Mouse (Mus musculus) right cerebral cortex, adult 18-20 months (tissue): ENCODE results near the gene Lrrc15.
A peak's percentile ranks its signal among the peaks of the same experiment; 100 is the strongest.

Experiments
- DNase-seq: peaks from one replicate; pipeline ENCODE4 v3.0.0; 2022; ENCODE audit warnings: mixed read lengths

Gene Lrrc15

GRCm38 (mm10) chr16:30275558-30276340 lies 7.3 kb downstream of the Lrrc15 start:
- DNase-seq: no peak

- DNase-seq: peak; percentile 45
Measured at GRCm38 (mm10) chr16:30273065-30273464, 10.0 kb downstream of the Lrrc15 start.

- peak; percentile 19 for DNase-seq
Measured at GRCm38 (mm10) chr16:30271941-30272595, 11.0 kb downstream of the Lrrc15 start.

DNA sequence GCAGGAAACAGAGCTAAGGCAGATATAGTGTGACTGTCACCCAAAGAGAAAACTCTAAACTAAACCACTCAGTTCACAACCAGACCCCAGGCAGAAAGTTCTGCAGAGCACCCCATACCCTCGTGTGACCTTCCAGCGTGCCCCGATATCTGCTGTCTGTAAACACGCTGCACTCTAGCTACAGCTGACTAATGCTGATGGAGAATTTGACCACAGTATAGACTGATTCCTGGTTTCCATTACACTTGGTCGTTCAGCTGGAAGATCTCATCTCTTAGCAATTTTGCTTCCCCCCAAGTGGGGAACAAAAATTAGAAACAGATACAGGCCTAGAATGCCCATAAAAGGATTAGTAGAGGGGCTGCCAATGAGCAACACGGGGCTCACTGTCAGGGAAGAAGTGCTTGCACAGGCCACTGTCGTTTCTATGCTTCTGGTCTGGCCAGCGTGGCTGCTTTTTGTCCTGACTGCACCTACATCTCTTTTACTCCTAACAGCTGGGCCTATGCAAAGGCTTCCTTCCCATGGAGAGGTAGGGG lies 11.8 kb downstream of the Lrrc15 start:
- no peak for DNase-seq

DNA sequence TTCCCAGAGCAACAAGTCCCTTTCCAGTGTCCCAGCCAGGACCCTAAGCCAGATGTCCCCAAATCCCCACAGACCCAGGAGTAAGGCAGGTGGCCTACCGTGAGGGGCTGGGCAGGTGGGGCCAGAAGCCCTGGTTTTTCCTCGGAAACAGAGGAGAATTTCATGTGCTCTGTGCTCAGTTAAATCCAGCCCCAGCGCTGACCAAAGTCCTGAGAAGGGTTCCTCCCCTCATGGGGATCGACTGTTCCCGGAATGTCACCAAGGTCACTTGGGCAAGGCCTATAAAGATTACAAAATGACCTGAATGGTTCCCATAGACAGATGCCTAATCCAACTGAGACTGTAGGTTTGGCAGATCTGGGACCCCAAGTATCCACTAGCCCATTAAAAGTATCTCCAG lies 15.7 kb downstream of the Lrrc15 start, which contains the start of gene Cpn2:
Gene Cpn2, minus strand, starts transcription at position 141 of the 400 bp plus-strand sequence.
- no peak for DNase-seq

DNA sequence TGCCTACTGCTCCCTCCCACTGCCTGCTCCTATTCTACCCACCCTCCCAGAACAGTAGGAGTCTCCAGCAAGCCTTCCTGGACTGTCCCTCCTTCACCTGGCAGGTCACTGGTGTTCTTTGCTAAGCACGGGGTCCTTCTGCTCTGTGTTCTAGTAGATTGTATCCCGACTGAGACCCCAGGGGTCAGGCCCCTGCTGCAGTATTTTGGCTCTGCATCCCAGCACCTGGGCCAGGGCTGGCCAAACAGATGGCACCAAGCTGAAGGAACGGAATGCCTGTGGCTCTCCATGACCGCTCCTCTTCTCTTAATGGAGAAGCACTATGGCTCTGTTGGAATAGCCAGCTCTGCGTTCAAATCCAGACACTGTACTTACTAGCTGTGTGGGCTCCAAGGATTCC lies 16.5 kb downstream of the Lrrc15 start:
- no peak for DNase-seq

- no peak for DNase-seq
Measured at GRCm38 (mm10) chr16:30265611-30266010, 17.4 kb downstream of the Lrrc15 start.

- no peak for DNase-seq
Measured at GRCm38 (mm10) chr16:30263156-30263555, 19.9 kb downstream of the Lrrc15 start.

DNA sequence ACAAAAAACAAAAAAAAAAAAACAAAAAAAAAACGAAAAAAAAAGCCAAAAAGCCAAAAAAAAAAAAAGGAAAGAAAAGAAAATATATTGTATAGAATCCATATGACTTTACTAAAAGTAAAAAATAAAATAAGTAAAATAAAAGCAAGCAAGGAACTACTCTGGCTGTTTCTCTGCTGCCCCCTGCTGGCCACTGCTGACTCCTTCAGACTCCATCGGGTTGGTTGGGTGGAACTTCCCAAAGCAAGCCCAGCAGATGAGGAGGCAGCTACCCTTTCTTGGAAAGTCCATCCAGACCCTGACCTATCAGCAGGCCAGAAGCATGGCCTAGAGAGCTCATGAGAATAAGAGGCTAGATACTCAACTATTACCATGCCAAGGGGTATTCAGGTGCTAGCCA lies 20.4 kb downstream of the Lrrc15 start:
- DNase-seq: peak; percentile 51

GRCm38 (mm10) chr16:30262157-30262556 lies 20.9 kb downstream of the Lrrc15 start:
- DNase-seq: no peak

DNA sequence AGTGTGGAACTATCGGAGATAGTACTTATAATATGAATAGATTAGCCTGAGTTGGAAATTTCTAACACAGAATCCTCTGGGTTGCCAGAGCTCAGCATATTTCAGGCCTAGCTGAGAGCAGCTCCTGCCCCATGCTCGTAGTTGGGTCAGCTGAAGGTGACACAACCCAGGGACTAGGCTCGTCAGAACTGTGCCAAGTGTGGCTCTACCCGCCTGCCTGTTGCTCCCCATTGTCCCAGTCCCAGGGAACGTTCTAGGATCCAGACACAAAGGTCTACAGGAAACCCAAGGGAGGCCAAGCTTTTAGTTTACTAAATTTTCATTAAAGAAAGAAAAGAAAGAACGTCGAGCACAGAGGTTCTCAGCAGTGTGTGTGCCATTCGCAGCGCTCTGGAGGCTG lies 21.7 kb downstream of the Lrrc15 start:
- no peak for DNase-seq

GRCm38 (mm10) chr16:30260012-30260635 lies 22.9 kb downstream of the Lrrc15 start:
- DNase-seq: no peak

- no peak for DNase-seq
Measured at GRCm38 (mm10) chr16:30259444-30259843, 23.6 kb downstream of the Lrrc15 start.

DNA sequence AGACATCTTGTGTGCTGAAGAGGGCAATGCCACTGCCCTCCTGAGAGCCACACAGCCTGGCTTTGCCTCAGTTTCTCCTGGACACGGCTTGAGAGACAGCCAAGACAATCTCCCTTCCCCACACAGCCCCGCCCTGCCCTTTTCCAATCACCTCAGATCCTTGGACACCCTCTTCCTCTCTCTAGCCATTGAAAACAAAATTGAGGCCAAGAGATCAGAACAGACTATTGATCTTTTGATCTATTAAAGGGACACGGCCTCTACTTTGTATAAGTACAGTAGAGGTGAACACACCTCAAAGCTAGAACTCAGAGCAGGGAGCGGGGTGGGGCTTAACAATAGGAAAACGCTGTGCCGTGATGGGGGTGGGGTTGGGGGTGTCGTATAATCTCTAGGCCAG lies 24.6 kb downstream of the Lrrc15 start:
- no peak for DNase-seq

DNA sequence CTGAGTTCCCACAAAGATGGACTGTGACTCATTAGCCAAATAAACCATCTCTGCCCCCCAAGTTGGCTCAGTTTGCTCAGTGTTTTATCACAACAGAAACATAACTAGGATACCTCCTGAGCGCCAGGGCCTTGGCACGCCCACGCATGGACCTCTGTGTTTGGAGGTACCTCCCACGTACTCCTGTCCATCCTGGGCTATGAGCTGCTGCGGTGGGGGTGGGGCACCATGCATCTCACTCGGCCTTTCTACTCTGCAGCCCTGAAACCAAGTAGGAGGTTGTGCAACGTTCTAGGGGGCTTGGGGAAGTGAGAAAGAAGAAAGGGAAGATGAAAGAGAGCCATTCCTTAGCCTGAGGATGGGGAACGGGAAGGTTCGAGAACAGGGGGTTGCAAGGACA lies 25.3 kb downstream of the Lrrc15 start:
- DNase-seq: no peak

DNA sequence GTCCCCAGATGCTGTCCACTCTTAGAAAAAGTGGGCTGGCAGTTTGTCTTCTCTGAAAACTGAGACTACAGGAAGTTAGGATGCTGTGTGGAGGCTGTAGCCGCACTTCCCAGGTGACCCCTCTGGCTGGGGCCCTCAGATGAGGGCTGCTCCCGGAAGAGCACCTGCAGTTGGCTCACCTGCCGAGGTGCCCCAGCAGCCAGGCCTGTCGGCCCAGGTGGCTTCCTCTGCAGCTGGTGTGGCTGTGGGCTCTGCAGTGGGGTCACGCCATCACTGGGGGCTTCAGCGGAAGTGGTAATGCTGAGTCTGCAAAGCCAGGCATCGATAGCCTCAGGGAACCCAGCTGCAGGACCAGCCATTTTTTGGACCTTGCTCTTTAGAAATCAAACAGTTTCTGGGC lies 28.0 kb downstream of the Lrrc15 start:
- no peak for DNase-seq

DNA sequence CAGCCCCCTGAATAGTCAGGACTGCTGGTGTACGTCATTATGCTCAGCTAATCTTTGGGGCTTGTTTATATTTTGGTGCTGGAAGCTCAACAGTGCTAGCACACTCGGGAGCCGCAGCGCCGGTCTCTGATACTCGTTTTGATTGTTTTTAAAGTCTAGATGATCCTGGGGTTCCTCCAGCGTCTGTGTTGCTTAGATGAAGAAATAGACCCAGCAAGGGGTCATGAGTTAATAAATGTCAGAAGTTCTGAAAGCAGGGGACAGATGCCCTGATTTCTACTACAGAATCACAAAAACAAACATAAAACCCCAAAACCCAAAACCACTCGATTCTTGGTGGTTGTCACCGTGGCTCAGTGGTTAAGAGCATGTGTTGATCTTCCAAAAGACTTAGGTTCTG lies 29.2 kb downstream of the Lrrc15 start:
- no peak for DNase-seq

DNA sequence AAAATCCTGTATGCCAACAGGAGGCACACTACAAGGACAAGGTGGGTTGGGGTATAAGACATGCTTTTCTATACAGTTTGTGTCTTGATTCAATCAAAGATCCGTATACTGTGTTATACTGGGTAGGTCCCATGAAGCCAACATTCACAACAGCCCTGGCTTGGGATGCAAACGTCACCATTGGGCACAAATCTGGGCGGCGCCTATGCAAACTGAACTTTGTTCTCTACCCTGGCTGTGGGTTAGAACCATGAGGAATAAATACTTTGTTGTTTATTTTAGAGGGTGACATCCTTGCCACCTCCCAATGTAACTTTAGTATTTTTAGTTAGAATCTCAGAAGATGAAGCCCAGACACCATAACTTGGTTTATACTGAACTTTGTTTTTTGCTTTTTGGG lies 29.7 kb downstream of the Lrrc15 start:
- no peak for DNase-seq

DNA sequence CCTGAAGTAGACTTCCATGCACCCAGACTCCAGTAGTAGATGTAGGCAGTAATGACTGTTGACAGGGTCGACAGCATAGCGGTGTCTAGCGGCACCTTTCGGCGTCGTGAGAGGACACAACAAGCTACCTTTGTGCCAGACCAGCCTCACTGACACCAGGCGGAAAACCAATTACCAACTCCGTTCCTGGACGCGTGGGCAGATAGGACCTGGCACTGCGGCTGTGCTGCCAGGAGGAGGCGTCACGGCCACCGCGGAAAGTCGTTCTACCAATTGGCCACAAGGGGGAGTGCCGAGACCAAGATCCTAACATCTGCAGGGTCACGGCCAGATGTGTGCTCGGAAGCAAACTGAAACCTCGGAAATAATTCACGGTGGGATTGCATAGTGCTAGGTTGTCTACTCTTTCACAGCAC lies 31.0 kb downstream of the Lrrc15 start:
- DNase-seq: peak; percentile 73

- no peak for DNase-seq
Measured at GRCm38 (mm10) chr16:30244037-30244700, 38.9 kb downstream of the Lrrc15 start.

GRCm38 (mm10) chr16:30241623-30242022 lies 41.4 kb downstream of the Lrrc15 start:
- DNase-seq: no peak

DNA sequence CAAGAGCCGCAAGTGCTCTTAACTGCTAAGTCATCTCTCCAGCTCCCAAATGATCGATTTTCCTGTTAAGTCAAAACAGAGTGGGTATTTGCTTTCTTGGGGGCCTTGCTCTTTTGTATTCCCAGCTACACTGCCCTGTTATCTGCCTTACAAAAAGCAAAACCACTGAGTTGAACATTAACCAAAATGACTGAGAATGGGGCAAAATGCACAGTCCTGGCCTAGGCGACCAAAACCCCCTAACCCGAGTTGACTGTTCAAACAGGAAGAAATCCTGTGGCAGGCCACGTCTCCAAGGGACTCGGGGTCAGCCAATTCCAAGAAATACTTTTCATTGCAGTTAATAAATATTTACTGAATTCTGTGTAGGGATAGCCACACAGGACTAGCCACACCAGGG lies 44.3 kb downstream of the Lrrc15 start:
- DNase-seq: no peak

- peak; percentile 84 for DNase-seq
Measured at GRCm38 (mm10) chr16:30236091-30236699, 46.9 kb downstream of the Lrrc15 start.
